Mouse (Mus musculus): ENCODE results near the gene Arhgef3.

GRCm38 (mm10) chr14:27349120-27349519, 234.4 kb downstream of the Arhgef3 start:
- no peak for TF ChIP-seq POLR2A (IDR thresholded peaks at IDR 0.05; ENCODE audit: insufficient read depth, low read length)
- TF ChIP-seq CTCF (IDR thresholded peaks at IDR 0.05; ENCODE audit: low read depth, low read length) = no peak
